Mouse (Mus musculus): Measurements from ENCODE around the gene Fbxl17. TPM values are rescaled to one million over a fixed set of nuclear protein-coding genes. Genes with fewer than 3 reads are reported as not detected.
A peak's percentile ranks its signal among the peaks of the same experiment; 100 is the strongest.

Gene Fbxl17
- total RNA-seq, 2 experiments from 2014 or later: 46.3 to 49.5 TPM

- intact Hi-C loops (cut with DNase I): no loop called here
- Histone ChIP-seq H3K27ac (no peak overlapping the region), H3K4me3 (no peak overlapping the region)
- TF ChIP-seq CTCF (IDR thresholded peaks at IDR 0.05): no peak
- DNase-seq: no peak
Measured at GRCm38 (mm10) chr17:63033141-63033540, 466.7 kb downstream of the Fbxl17 start.

GRCm38 (mm10) chr17:63029105-63029504 is 470.7 kb downstream of the Fbxl17 start:
- intact Hi-C loops (cut with DNase I): no loop called here
- no peak for TF ChIP-seq CTCF (IDR thresholded peaks at IDR 0.05)
- Histone ChIP-seq H3K27ac (no peak overlapping the region), H3K4me3 (no peak overlapping the region)
- no peak for DNase-seq

- Histone ChIP-seq H3K27ac (no peak overlapping the region), H3K4me3 (peak overlapping the region; percentile 39)
- DNase-seq: no peak
- intact Hi-C loops (cut with DNase I): no loop called here
- TF ChIP-seq CTCF (IDR thresholded peaks at IDR 0.05): no peak
Measured at GRCm38 (mm10) chr17:63025238-63025637, 474.6 kb downstream of the Fbxl17 start.

- Histone ChIP-seq H3K4me3 (no peak overlapping the region), H3K27ac (no peak overlapping the region)
- TF ChIP-seq CTCF (IDR thresholded peaks at IDR 0.05): no peak
- intact Hi-C loops (cut with DNase I): no loop called here
- DNase-seq: no peak
Measured at GRCm38 (mm10) chr17:63017605-63018167, 482.1 kb downstream of the Fbxl17 start.

GRCm38 (mm10) chr17:63012571-63012923 is 487.3 kb downstream of the Fbxl17 start:
- peak overlapping the region; percentile 79 for H3K27ac ChIP-seq
- no peak overlapping the region for H3K4me3 ChIP-seq
- intact Hi-C loops (cut with DNase I): no loop called here
- TF ChIP-seq CTCF (IDR thresholded peaks at IDR 0.05): no peak
- DNase-seq: no peak

- peak; percentile 63 for DNase-seq
- TF ChIP-seq CTCF (IDR thresholded peaks at IDR 0.05): no peak
- intact Hi-C loops (cut with DNase I): no loop called here
- no peak overlapping the region for H3K4me3 ChIP-seq
- peak overlapping the region; percentile 79 for H3K27ac ChIP-seq
Measured at GRCm38 (mm10) chr17:63011893-63012570, 487.8 kb downstream of the Fbxl17 start.

- no peak for DNase-seq
- H3K4me3 ChIP-seq: no peak overlapping the region
- intact Hi-C loops (cut with DNase I): no loop called here
- no peak overlapping the region for H3K27ac ChIP-seq
- no peak for TF ChIP-seq CTCF (IDR thresholded peaks at IDR 0.05)
Measured at GRCm38 (mm10) chr17:63010830-63011229, 489.0 kb downstream of the Fbxl17 start.

- DNase-seq: no peak
- Histone ChIP-seq H3K27ac (no peak overlapping the region), H3K4me3 (no peak overlapping the region)
- TF ChIP-seq CTCF (IDR thresholded peaks at IDR 0.05): no peak
- intact Hi-C loops (cut with DNase I): no loop called here
Measured at GRCm38 (mm10) chr17:63008788-63009187, 491.0 kb downstream of the Fbxl17 start.

GRCm38 (mm10) chr17:63008277-63008676 is 491.5 kb downstream of the Fbxl17 start:
- Histone ChIP-seq H3K4me3 (no peak overlapping the region), H3K27ac (no peak overlapping the region)
- TF ChIP-seq CTCF (IDR thresholded peaks at IDR 0.05): no peak
- DNase-seq: no peak
- intact Hi-C loops (cut with DNase I): no loop called here

GRCm38 (mm10) chr17:63007876-63008275 is 491.9 kb downstream of the Fbxl17 start:
- Histone ChIP-seq H3K27ac (no peak overlapping the region), H3K4me3 (no peak overlapping the region)
- intact Hi-C loops (cut with DNase I): no loop called here
- DNase-seq: no peak
- no peak for TF ChIP-seq CTCF (IDR thresholded peaks at IDR 0.05)

Small RNA genes within 50 kb of the gene (microRNA-seq; reads per million reads assigned to microRNA genes)
- not detected for gene Gm24813
